Mouse (Mus musculus) cerebral cortex, adult 2 months (tissue): ENCODE results near the gene Parm1.

Experiments used
- WGBS: fragments of 180-500 bp; shearing (Covaris S2); methylation state at CpG from one replicate; pipeline ENCODE4 v1.1.7; 2018; 5-methylcytosine and 5-hydroxymethylcytosine counted together

Parm1 gene

GRCm38 (mm10) chr5:91574211-91574610 is 56.8 kb downstream of the Parm1 start:
- 70% methylated on average over 2 of the region's 2 CpGs for WGBS

DNA sequence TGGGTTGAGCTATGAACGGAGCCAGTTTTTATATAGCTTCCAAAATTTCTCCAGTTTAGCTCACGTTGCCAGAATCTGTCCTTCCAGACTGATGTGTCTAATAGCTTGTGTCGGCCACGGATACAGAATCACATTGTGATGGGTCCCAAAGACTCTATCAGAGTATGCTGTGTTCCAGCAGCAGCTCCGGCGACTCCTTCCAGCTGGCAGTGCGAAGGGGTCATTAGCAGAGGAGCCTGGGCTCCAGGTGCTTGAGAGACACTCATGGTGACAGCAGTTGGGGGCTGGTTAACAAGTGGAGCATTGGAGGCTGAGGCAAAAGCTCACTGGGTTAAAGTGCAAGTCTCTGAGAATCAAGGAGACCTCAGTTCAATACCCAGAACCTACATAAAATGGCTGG is 61.5 kb downstream of the Parm1 start:
- 50% methylated on average over 7 of the region's 7 CpGs for WGBS

DNA sequence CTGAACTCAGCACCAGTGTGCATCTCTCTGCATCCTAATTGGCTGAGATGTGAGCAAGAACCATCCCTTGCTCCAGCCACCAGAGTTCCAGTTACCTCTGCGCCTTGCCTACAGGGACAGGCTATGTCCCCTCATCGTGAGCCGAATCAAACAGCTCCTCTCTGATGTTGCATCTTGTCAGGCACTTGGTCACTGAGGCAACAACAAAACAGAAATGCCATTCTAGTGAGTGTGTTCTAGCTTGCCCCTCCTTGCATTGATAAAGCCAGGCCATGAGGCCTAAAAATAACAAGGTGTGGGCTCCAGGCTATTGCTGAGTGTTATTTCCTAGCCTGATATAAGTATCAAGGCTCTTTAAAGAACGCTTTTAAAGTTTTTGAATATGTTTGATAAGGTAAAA is 64.4 kb downstream of the Parm1 start:
- 92% methylated on average over 4 of the region's 4 CpGs for WGBS

DNA sequence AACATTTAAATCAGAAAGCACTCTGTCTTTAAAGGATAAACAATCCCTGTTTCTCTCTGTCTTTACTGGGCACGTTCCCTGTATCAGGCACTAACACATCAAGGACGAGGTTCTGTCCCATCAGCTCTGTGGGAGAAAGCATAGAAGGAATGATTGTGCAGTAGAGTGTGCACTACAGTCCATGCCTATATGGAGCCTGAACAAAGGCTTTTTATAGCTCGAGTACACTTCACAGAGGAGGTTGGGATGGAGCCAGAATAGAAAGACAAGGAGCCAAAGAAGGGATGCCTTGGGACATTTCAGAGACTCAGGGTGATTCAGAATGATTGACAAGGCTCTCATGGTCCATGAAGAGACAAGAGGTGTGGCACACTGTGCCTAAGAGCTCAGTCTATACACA is 68.8 kb downstream of the Parm1 start:
- WGBS = 49% methylated on average over 3 of the region's 3 CpGs

GRCm38 (mm10) chr5:91594083-91594482 is 76.7 kb downstream of the Parm1 start:
- WGBS = 96% methylated on average over 5 of the region's 5 CpGs

DNA sequence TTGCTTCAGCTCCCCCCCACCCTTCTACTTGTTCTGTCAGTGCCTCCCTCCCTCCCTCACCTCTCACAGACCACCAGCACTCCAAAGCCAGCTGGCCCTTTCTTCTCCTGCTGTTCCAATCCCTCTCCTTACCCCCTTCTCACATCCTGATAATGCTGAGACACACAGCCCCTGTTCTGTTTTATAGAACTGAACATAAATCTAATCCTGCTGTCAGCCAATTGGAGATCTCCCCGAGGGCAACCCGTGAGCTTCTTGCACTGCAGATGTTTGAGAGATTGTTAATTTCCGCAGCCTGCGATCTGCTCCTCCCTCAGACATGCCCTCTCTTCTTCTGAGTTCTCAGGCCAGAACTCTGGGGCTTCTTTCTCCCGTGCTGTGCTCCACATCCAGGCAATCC is 79.8 kb downstream of the Parm1 start:
- 70% methylated on average over 5 of the region's 5 CpGs for WGBS

- WGBS = 61% methylated on average over 7 of the region's 7 CpGs
Measured at GRCm38 (mm10) chr5:91599801-91600200, 82.4 kb downstream of the Parm1 start.

GRCm38 (mm10) chr5:91603347-91603746 is 85.9 kb downstream of the Parm1 start:
- 73% methylated on average over 7 of the region's 7 CpGs for WGBS

DNA sequence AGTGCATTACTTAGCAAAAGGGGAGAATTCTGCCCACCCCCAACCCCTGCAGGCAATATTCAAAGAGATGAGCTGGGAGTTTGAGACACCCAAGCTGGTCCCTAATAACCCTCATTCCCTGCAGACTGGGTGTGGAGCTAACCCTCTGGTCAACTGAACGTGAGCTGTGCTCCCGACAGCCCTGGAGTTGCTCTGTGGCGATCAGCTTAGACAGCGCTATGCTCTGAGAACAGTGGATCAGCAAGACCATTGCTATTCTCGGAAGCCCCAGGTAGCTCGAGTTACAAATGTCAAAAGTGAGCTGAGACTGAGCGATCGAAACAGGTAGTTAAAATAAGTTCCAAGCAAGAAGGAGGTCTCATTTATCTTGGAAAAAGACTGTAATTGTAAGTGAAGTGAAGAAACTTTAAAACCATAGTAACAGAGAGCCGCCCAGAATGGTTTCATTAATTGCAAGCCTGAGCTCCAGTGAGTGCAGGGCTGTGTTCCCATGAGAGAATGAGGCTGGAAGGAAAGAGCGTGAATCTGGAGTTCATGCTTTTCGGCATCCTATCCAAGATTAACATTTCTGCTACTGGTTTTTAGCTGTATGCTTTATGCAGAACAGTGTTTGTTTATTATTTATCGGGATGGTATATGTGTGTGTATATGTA is 86.5 kb downstream of the Parm1 start:
- WGBS = 76% methylated on average over 12 of the region's 12 CpGs

GRCm38 (mm10) chr5:91607234-91607633 is 89.8 kb downstream of the Parm1 start:
- WGBS = 88% methylated on average over 2 of the region's 2 CpGs

DNA sequence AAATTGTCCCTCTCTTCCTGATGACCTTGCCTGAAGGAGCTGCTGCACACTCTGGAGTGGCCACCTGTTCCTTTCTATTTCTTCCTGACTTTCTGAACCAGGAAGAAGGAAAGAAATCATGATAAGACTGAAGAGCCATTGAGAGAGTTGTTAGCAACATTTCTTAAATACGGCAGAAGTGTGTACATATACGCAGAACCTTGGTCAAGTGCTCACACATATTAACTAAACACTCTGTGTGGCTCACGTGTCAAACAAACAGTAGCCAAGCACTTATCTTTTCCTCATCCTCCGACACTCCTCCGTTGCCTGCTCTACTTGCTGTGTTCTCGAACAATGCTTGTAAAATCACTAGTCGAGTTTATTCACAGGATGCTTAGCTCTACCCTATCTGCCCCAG is 90.4 kb downstream of the Parm1 start:
- 91% methylated on average over 7 of the region's 7 CpGs for WGBS

DNA sequence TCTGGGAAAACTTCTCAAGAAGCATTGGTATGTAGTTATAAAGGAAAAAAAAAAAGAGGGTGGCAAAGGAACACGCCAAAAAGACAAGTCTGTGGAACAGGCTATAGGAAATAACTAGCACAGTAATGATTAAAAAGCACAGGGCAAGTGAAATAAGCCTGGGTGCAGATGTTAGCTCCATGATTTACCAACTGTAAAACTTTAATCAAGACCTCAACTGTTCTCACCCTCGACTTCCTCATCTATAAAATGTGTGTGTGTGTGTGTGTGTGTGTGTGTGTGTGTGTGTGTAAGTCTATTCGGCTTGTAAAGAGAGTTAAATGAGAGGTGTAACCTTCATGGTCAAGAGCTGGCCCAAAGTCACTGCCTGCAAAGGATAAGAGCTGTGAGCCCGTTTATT is 91.6 kb downstream of the Parm1 start:
- 89% methylated on average over 4 of the region's 4 CpGs for WGBS

- WGBS = 79% methylated on average over 3 of the region's 3 CpGs
Measured at GRCm38 (mm10) chr5:91609511-91610300, 92.3 kb downstream of the Parm1 start.

- 78% methylated on average over 2 of the region's 2 CpGs for WGBS
Measured at GRCm38 (mm10) chr5:91610499-91610898, 93.1 kb downstream of the Parm1 start.

DNA sequence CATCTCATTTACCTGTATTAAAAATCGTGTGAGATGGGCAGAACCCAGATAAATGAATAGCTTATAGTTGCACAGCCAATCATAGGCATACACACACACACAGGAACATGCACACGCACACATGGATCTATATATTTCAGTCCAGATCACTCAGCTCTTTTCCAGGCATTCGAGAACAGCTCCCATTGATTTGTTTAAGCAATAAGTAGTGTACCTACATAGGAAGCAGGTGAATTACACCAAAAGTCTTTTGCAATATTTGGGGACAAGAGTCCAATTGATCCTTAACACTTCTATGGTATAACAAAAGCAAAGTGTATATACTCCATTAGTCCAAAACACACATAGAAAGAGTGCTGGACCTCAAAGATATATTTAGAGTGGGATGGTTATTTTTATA is 94.2 kb downstream of the Parm1 start:
- 87% methylated on average over 3 of the region's 3 CpGs for WGBS

DNA sequence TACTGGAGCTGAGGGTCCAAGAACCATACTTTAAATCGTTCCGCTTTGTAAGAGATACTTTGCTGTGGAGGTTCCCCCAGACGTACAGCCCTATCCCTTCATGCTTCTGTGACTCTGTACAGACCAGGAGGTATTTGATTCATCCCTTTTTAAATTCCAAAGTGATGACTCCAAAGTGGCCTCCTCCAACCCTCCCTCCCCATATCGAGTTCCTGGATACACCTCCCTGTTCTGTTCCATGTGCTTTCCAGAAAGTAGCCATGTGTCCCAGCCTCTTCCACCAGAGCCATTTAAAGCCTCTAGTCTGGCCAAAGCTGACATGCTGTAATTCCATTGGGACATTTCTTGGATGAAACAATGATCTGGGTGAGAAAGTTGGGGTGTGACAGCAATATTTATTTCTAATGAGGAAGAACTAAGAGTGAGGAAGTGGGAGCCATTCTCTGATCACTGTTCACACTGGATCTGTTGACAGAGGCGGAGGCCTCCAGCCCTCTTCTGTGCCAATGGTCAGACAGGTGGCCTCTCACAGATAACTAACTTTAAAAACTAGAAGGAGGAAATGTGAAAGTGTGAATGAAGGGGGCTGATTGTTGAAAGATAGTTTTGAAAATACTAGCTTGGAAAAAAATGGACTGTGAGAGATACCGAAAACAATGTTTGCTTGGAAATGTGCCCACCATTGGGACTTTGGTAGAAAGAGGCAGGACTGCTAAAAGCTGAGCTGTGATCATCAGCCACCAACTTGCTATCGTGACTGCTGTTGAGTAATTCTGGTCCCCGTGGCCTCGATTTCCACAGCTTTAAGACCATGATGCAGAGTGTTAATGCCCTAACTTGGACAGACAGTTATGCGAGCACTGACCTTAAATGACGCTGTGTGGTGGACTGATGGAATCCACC is 100.2 kb downstream of the Parm1 start:
- WGBS = 88% methylated on average over 11 of the region's 11 CpGs

- WGBS = 77% methylated on average over 4 of the region's 4 CpGs
Measured at GRCm38 (mm10) chr5:91618661-91619173, 101.3 kb downstream of the Parm1 start.

- WGBS = 89% methylated on average over 6 of the region's 6 CpGs
Measured at GRCm38 (mm10) chr5:91621197-91621596, 103.8 kb downstream of the Parm1 start.

DNA sequence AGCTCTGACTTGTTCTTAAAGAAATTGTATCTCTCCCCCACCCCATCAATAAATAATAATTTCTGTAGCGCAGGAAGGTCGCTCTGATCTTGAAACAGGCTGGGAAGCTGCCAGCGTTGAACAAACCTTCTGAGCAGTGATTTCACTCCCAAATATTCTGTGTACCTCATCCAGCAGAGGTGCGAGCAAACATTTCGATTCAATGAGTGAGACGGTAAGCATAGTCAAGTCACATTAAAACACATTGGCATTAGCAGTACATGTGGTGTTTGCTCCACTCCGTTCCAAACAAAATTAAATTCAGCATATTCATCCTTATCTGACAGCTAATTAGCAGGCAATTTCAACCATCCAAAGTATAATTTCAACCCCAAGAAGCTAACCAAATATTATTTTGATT is 109.4 kb downstream of the Parm1 start:
- 77% methylated on average over 7 of the region's 7 CpGs for WGBS

DNA sequence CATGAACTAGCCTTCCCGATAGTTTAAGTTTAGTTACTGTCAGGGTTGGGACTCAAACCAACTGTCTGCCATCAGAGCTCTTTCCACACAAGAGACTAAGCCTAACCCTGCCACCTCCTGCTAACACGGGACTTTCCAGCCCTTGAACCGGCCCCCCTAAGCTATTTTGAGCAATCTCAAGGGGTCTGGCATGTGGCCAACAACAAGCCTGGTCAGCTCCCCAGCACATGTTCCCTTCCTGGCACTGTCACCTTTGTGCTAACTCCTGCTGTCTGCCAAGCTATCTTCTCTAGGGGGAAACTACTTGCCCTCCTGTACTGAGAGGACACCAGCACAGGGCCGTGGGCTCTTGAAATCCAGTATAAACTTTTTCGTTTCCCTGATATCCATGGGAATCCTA is 112.1 kb downstream of the Parm1 start:
- 59% methylated on average over 5 of the region's 5 CpGs for WGBS

DNA sequence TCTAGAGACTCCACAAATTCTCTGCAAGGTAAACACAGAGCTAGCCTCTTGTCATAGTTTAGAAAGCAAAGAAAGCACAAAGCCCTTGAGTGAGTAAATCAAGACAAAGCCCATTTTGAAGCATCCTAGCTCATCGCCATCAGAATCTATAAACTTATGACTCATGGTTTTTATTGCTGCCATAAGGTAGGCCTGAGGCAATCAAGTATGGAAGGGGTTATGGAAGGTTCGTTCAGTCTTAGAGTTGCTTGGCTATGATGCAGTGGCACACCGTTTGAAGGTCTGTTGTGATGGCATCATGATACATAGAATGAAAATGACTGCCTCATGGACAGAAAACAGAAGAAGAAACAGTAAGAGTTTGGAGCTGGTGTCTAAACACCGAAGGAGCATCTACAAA is 133.9 kb downstream of the Parm1 start:
- WGBS = 87% methylated on average over 4 of the region's 4 CpGs
